Mouse (Mus musculus) midbrain, embryonic 10.5 days (tissue): ENCODE measurements at regions not wholly inside any gene's neighbourhood (a gene's known extent, or its start where the extent isn't known, plus 50 kb on each side); places are given as distances from the start of the nearest gene placed in this dataset.

ENCODE experiments used
- DNase-seq: peaks from one replicate; pipeline ENCODE4 v3.0.0-alpha.2; 2017; ENCODE audit warnings: low spot score
- H3K27ac ChIP-seq: fragments of 300-500 bp; sonication (generic); replicated peaks from 2 replicates; pipeline ENCODE4 v1.5.1; 2016; ENCODE audit warnings: mild to moderate bottlenecking
- H3K27me3 ChIP-seq: fragments of 300-500 bp; sonication (generic); 2 replicates; pipeline ENCODE4 v1.6.1; 2016; ENCODE audit warnings: low read depth, mild to moderate bottlenecking; ENCODE audit not compliant: poor library complexity, severe bottlenecking
- H3K36me3 ChIP-seq: fragments of 300-500 bp; sonication (generic); 2 replicates; pipeline ENCODE4 v1.6.1; 2016; ENCODE audit warnings: mild to moderate bottlenecking, moderate library complexity
- H3K4me1 ChIP-seq: fragments of 300-500 bp; sonication (generic); 2 replicates; pipeline ENCODE4 v1.6.1; 2016
- H3K4me3 ChIP-seq: fragments of 300-500 bp; sonication (generic); 2 replicates; pipeline ENCODE4 v1.5.1; 2016; ENCODE audit warnings: mild to moderate bottlenecking, moderate library complexity
- H3K9me3 ChIP-seq: fragments of 300-500 bp; sonication (generic); replicated peaks from 2 replicates; pipeline ENCODE4 v1.6.1; 2016; ENCODE audit warnings: mild to moderate bottlenecking
- WGBS: fragments of 180-500 bp; shearing (Covaris S2); methylation state at CpG from one replicate; pipeline ENCODE4 v1.1.7; 2016; 5-methylcytosine and 5-hydroxymethylcytosine counted together

- no peaks in the 10 kb centered on the region for H3K27me3 ChIP-seq
- DNase-seq = no peak
- H3K36me3 ChIP-seq = no peaks in the 10 kb centered on the region
- no peaks in the 10 kb centered on the region for H3K4me1 ChIP-seq
- no peaks in the 10 kb centered on the region for H3K9me3 ChIP-seq
- H3K27ac ChIP-seq = no peak overlapping the region
- 84% methylated on average over 6 of the region's 6 CpGs for WGBS
- H3K4me3 ChIP-seq = no peak overlapping the region
Measured at GRCm38 (mm10) chr9:91588756-91589155, 223.1 kb upstream of the Zic1 start.

- Histone ChIP-seq H3K36me3 (no peaks in the 10 kb centered on the region), H3K4me1 (no peaks in the 10 kb centered on the region), H3K9me3 (no peaks in the 10 kb centered on the region), H3K27ac (no peak overlapping the region), H3K4me3 (no peak overlapping the region), H3K27me3 (no peaks in the 10 kb centered on the region)
- WGBS = 73% methylated on average over 5 of the region's 5 CpGs
- no peak for DNase-seq
Measured at GRCm38 (mm10) chr9:91587861-91588260, 222.3 kb upstream of the Zic1 start.

- no peak for DNase-seq
- Histone ChIP-seq H3K9me3 (no peaks in the 10 kb centered on the region), H3K4me3 (no peak overlapping the region), H3K36me3 (no peaks in the 10 kb centered on the region), H3K27ac (no peak overlapping the region), H3K4me1 (no peaks in the 10 kb centered on the region), H3K27me3 (no peaks in the 10 kb centered on the region)
- WGBS = 93% methylated on average over 7 of the region's 7 CpGs
Measured at GRCm38 (mm10) chr9:91587271-91587670, 221.7 kb upstream of the Zic1 start.

- no peaks in the 10 kb centered on the region for H3K4me1 ChIP-seq
- no peaks in the 10 kb centered on the region for H3K27me3 ChIP-seq
- H3K27ac ChIP-seq = no peak overlapping the region
- no peaks in the 10 kb centered on the region for H3K9me3 ChIP-seq
- no peak for DNase-seq
- 83% methylated on average over 5 of the region's 5 CpGs for WGBS
- H3K4me3 ChIP-seq = no peak overlapping the region
- H3K36me3 ChIP-seq = no peaks in the 10 kb centered on the region
Measured at GRCm38 (mm10) chr9:91586635-91587034, 221.0 kb upstream of the Zic1 start.

GRCm38 (mm10) chr9:91574156-91574555 is 208.5 kb upstream of the Zic1 start:
- Histone ChIP-seq H3K27me3 (no peaks in the 10 kb centered on the region), H3K4me1 (no peaks in the 10 kb centered on the region), H3K27ac (no peak overlapping the region), H3K36me3 (no peaks in the 10 kb centered on the region), H3K4me3 (no peak overlapping the region), H3K9me3 (no peaks in the 10 kb centered on the region)
- DNase-seq = no peak

- Histone ChIP-seq H3K4me1 (no peaks in the 10 kb centered on the region), H3K27ac (no peak overlapping the region), H3K9me3 (no peaks in the 10 kb centered on the region), H3K36me3 (no peaks in the 10 kb centered on the region), H3K27me3 (no peaks in the 10 kb centered on the region), H3K4me3 (no peak overlapping the region)
- DNase-seq = no peak
- WGBS = 88% methylated on average over 5 of the region's 5 CpGs
Measured at GRCm38 (mm10) chr9:91566006-91566641, 200.5 kb upstream of the Zic1 start.

GRCm38 (mm10) chr9:91561331-91561730 is 195.7 kb upstream of the Zic1 start:
- H3K27me3 ChIP-seq = no peaks in the 10 kb centered on the region
- H3K4me1 ChIP-seq = 0 out of 2 replicates have a peak, but pooled peaks cover 4% of the 10 kb centered on the region
- no peaks in the 10 kb centered on the region for H3K36me3 ChIP-seq
- WGBS = 69% methylated on average over 2 of the region's 2 CpGs
- H3K27ac ChIP-seq = no peak overlapping the region
- DNase-seq = no peak
- no peaks in the 10 kb centered on the region for H3K9me3 ChIP-seq
- no peak overlapping the region for H3K4me3 ChIP-seq

- no peak for DNase-seq
- WGBS = 82% methylated on average over 6 of the region's 6 CpGs
- H3K9me3 ChIP-seq = no peaks in the 10 kb centered on the region
- H3K27me3 ChIP-seq = no peaks in the 10 kb centered on the region
- H3K27ac ChIP-seq = no peak overlapping the region
- no peaks in the 10 kb centered on the region for H3K36me3 ChIP-seq
- 0 out of 2 replicates have a peak, but pooled peaks cover 4% of the 10 kb centered on the region for H3K4me1 ChIP-seq
- no peak overlapping the region for H3K4me3 ChIP-seq
Measured at GRCm38 (mm10) chr9:91559794-91560193, 194.2 kb upstream of the Zic1 start.

GRCm38 (mm10) chr9:91547051-91547450 is 181.4 kb upstream of the Zic1 start:
- DNase-seq = no peak

GRCm38 (mm10) chr9:91545402-91545801 is 179.8 kb upstream of the Zic1 start:
- Histone ChIP-seq H3K4me3 (no peak overlapping the region), H3K27me3 (no peaks in the 10 kb centered on the region), H3K4me1 (no peaks in the 10 kb centered on the region), H3K36me3 (no peaks in the 10 kb centered on the region), H3K9me3 (no peaks in the 10 kb centered on the region; the same call in 1 of the 2 replicates), H3K27ac (no peak overlapping the region)
- DNase-seq = no peak
- WGBS = 72% methylated on average over 6 of the region's 6 CpGs

More at GRCm38 (mm10) chr9:91547051-91547450, 181.4 kb upstream of the Zic1 start:
- Histone ChIP-seq H3K4me1 (no peaks in the 10 kb centered on the region), H3K9me3 (no peaks in the 10 kb centered on the region; the same call in 1 of the 2 replicates), H3K27me3 (no peaks in the 10 kb centered on the region), H3K27ac (no peak overlapping the region), H3K4me3 (no peak overlapping the region), H3K36me3 (no peaks in the 10 kb centered on the region)
- WGBS = 77% methylated on average over 4 of the region's 4 CpGs

GRCm38 (mm10) chr9:91528838-91529475 is 163.3 kb upstream of the Zic1 start:
- DNase-seq = no peak
- no peaks in the 10 kb centered on the region for H3K27me3 ChIP-seq
- H3K4me3 ChIP-seq = no peak overlapping the region
- 69% methylated on average over 3 of the region's 3 CpGs for WGBS
- no peak overlapping the region for H3K27ac ChIP-seq
- no peaks in the 10 kb centered on the region for H3K4me1 ChIP-seq
- no peaks in the 10 kb centered on the region for H3K9me3 ChIP-seq
- H3K36me3 ChIP-seq = no peaks in the 10 kb centered on the region

- H3K4me1 ChIP-seq = no peaks in the 10 kb centered on the region
Measured at GRCm38 (mm10) chr9:91528388-91528787, 162.8 kb upstream of the Zic1 start.

GRCm38 (mm10) chr9:91520521-91520920 is 154.9 kb upstream of the Zic1 start:
- H3K36me3 ChIP-seq = no peaks in the 10 kb centered on the region
- 50% methylated on average over 3 of the region's 3 CpGs for WGBS
- H3K27me3 ChIP-seq = no peaks in the 10 kb centered on the region
- no peak for DNase-seq
- H3K27ac ChIP-seq = no peak overlapping the region
- H3K4me3 ChIP-seq = no peak overlapping the region
- H3K4me1 ChIP-seq = no peaks in the 10 kb centered on the region
- no peaks in the 10 kb centered on the region for H3K9me3 ChIP-seq

More at GRCm38 (mm10) chr9:91528388-91528787, 162.8 kb upstream of the Zic1 start:
- Histone ChIP-seq H3K27me3 (no peaks in the 10 kb centered on the region), H3K9me3 (no peaks in the 10 kb centered on the region), H3K36me3 (no peaks in the 10 kb centered on the region), H3K4me3 (no peak overlapping the region), H3K27ac (no peak overlapping the region)
- 82% methylated on average over 5 of the region's 5 CpGs for WGBS
- no peak for DNase-seq
